1 mouse cellular context compared by ENCODE assay signal in genomic region chr7:24531211-24531971, GRCm38 (mm10).
TF ChIP-seq lines count a peak whose summit lies in the region.

No protein-coding gene starts in this region.

TF ChIP-seq in C2C12, 6 proteins besides CTCF, POLR2A, EP300 and RAD21:
- TF ChIP-seq MAX (IDR thresholded peaks at IDR 0.05) (no peak), MYOG (IDR thresholded peaks at IDR 0.05; ENCODE audit: control insufficient read depth, extremely low read depth, insufficient read length) (no peak), FOSL1 (IDR thresholded peaks at IDR 0.05; ENCODE audit: insufficient read depth, low read length, poor library complexity, severe bottlenecking) (no peak), CEBPB (IDR thresholded peaks at IDR 0.05; ENCODE audit: low read depth) (no peak), USF1 (IDR thresholded peaks at IDR 0.05; ENCODE audit: low read depth) (no peak), MYOD1 (IDR thresholded peaks at IDR 0.05; ENCODE audit: control insufficient read depth, insufficient read length, low read depth) (no peak)
